Mouse (Mus musculus) spleen, adult 2 months (tissue): Measurements from ENCODE around the gene Strn4.

Experiments
- CTCF ChIP-seq: fragments of 200-500 bp; IDR thresholded peaks from 2 replicates; pipeline ENCODE4 v1.5.1; 2011; ENCODE audit warnings: mild to moderate bottlenecking, inconsistent platforms; ENCODE audit not compliant: insufficient read depth, insufficient read length, insufficient replicate concordance; ENCODE audit errors: extremely low read depth
- POLR2A ChIP-seq: fragments of 200-500 bp; IDR thresholded peaks from 2 replicates; pipeline ENCODE4 v1.6.1; 2011; ENCODE audit warnings: low read depth, low read length, inconsistent platforms

DNA sequence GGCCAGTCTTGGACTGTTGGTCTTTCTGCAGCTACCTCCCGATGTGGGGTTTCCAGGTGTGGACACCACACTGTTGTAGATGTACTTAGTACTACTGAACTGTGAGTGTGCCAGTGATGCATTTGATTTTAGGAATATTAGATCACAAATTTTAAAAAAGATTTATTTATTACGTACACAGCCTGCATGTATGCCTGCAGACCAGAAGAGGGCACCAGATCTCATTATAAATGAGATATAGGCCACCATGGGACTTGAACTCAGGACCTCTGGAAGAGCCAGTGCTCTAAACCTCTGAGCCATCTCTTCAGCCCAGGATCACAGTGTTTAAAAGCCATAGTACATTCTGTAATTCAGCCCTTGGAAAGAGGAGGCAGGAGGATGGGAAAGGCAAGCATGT is 3.2 kb upstream of the Strn4 start:
- TF ChIP-seq CTCF (no peak), POLR2A (no peak)
